Mouse (Mus musculus): ENCODE results near the gene Pygl. TPM values are rescaled to one million over a fixed set of nuclear protein-coding genes. Genes with fewer than 3 reads are reported as not detected.

Gene Pygl
- 9.2 and 9.4 TPM in 2 replicates for polyA plus RNA-seq (2014; fragmentation: Nextera tagmentation; extraction: Ambion mirVana)

DNA sequence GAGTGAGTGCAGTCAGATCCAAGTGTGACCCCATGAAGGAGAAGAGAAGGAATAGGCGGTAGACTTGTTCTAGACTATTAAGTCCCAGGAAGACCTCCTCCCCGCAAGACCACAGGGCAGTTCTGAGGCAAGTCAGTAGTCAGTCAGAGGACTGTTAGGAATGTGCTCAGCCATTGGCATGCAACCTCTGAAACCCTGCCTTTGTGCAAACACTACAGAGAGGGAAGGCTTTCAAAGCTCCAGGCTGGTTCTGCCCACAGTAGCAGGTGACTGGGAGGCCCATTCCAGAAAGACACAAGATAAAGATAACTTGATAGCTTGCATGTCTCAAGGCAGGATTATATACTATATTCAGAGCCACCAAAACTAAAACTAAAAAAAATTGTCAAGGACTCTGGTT lies at the start of gene Pygl:
Gene Pygl (minus strand): TSS at position 195 of the 400 bp plus-strand sequence.
- no peaks in the 10 kb centered on the region for H3K36me3 ChIP-seq (replicated peaks; ENCODE audit: control insufficient read depth, insufficient read depth)
- DNase-seq (ENCODE audit: low spot score) (no peak), ATAC-seq (ENCODE audit: low FRiP score) (no peak)
- no peak within 1 kb of the TSS for H3K4me2 ChIP-seq (replicated peaks)
- no peaks in the 10 kb centered on the region for H3K9me3 ChIP-seq (ENCODE audit: control insufficient read depth, low read length)
- H3K9ac ChIP-seq, result no peak within 1 kb of the TSS
- no peak within 1 kb of the TSS for H3K4me3 ChIP-seq (replicated peaks; ENCODE audit: low read length)
- no peak within 1 kb of the TSS for H3K27ac ChIP-seq
- peaks cover 7% of the 10 kb centered on the region; the same call in 1 of the 2 replicates for H3K27me3 ChIP-seq (ENCODE audit: control insufficient read depth, insufficient read depth, low read length)
- peaks cover 10% of the 10 kb centered on the region for H3K4me1 ChIP-seq (replicated peaks; ENCODE audit: control insufficient read depth, insufficient read depth, low read length)
- 81% methylated on average over 2 of the region's 2 CpGs for WGBS

DNA sequence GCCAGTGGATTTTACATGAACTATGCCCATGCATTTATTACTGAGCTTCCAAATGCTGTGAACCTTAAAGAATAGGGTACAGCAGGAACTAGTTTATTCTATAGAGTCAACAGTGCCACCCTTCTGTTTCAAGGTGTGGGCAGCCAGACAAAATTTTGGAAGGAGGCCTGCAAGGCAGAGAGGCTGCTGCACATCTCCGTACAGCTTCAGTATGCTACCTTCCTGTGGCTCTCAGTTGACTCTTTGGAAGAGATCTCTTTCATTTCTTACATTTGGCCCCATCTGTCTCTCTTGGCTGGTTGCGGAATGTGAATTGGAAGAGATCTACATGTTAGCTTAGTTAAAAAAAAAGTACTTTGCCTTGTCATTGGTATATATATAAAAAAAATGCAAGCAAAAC lies 49.6 kb upstream of the Pygl start:
- Histone ChIP-seq H3K36me3 (replicated peaks; ENCODE audit: control insufficient read depth, insufficient read depth) (peaks cover 49% of the 10 kb centered on the region), H3K27ac (no peak overlapping the region), H3K4me3 (replicated peaks; ENCODE audit: low read length) (no peak overlapping the region), H3K9me3 (ENCODE audit: control insufficient read depth, low read length) (no peaks in the 10 kb centered on the region), H3K4me2 (replicated peaks) (no peak overlapping the region), H3K9ac (no peak overlapping the region), H3K4me1 (replicated peaks; ENCODE audit: control insufficient read depth, insufficient read depth, low read length) (no peaks in the 10 kb centered on the region), H3K27me3 (ENCODE audit: control insufficient read depth, insufficient read depth, low read length) (no peaks in the 10 kb centered on the region)
- no peak for ATAC-seq (ENCODE audit: low FRiP score)
- 93% methylated on average over 2 of the region's 2 CpGs for WGBS
- DNase-seq (ENCODE audit: low spot score), result no peak

- Histone ChIP-seq H3K27ac (no peak overlapping the region), H3K9me3 (ENCODE audit: control insufficient read depth, low read length) (no peaks in the 10 kb centered on the region), H3K27me3 (ENCODE audit: control insufficient read depth, insufficient read depth, low read length) (no peaks in the 10 kb centered on the region), H3K9ac (no peak overlapping the region), H3K36me3 (replicated peaks; ENCODE audit: control insufficient read depth, insufficient read depth) (peaks cover 49% of the 10 kb centered on the region), H3K4me2 (replicated peaks) (no peak overlapping the region), H3K4me1 (replicated peaks; ENCODE audit: control insufficient read depth, insufficient read depth, low read length) (no peaks in the 10 kb centered on the region), H3K4me3 (replicated peaks; ENCODE audit: low read length) (no peak overlapping the region)
- ATAC-seq (ENCODE audit: low FRiP score) (no peak), DNase-seq (ENCODE audit: low spot score) (no peak)
- 93% methylated on average over 10 of the region's 10 CpGs for WGBS
Measured at GRCm38 (mm10) chr12:70280381-70280780, 49.1 kb upstream of the Pygl start.

DNA sequence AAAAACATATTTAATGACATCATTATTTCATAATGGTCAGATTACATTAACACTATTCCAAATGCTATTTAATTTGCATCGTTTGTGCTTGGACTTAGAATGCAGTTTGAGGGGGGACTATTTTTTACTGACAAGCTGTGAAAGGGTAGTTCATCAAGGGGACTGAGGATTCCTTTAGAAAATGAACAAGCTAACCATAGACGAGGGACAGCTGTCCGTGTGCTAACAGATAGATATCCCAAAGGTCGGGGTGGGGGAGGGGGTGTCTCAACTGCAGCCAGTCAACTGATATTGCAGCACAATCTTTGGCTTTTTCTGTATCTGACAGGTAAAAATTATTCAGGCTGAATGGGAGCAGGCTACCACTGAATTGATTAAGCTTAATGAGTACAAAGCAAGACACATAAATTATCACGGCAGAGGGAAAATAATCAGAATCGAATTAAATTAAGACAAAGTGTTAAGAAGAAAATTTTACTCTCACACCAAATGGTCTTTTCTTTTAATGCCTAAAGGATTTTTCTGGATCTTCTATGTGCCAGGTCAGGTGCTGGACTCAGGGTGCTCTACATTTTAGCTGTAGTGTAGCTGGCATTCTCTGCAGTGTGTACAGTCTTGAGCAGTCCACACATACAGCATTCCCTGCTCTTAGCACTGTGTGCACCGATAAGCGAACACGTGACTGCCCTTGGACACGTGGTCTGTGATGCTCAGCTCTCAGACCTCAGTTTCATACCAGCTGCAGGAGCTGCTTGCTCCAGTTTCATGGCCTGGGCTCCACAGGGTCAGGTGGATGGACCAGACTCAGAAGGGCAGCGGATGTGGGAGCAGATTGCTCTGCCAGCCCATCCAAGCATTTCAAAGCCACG lies 46.0 kb upstream of the Pygl start:
- no peaks in the 10 kb centered on the region for H3K4me1 ChIP-seq (replicated peaks; ENCODE audit: control insufficient read depth, insufficient read depth, low read length)
- no peaks in the 10 kb centered on the region for H3K9me3 ChIP-seq (ENCODE audit: control insufficient read depth, low read length)
- DNase-seq (ENCODE audit: low spot score), result no peak
- no peak overlapping the region for H3K4me3 ChIP-seq (replicated peaks; ENCODE audit: low read length)
- H3K9ac ChIP-seq, result no peak overlapping the region
- 63% methylated on average over 12 of the region's 12 CpGs for WGBS
- no peaks in the 10 kb centered on the region for H3K27me3 ChIP-seq (ENCODE audit: control insufficient read depth, insufficient read depth, low read length)
- ATAC-seq (ENCODE audit: low FRiP score), result no peak
- no peak overlapping the region for H3K27ac ChIP-seq
- peaks cover 44% of the 10 kb centered on the region for H3K36me3 ChIP-seq (replicated peaks; ENCODE audit: control insufficient read depth, insufficient read depth)
- no peak overlapping the region for H3K4me2 ChIP-seq (replicated peaks)

DNA sequence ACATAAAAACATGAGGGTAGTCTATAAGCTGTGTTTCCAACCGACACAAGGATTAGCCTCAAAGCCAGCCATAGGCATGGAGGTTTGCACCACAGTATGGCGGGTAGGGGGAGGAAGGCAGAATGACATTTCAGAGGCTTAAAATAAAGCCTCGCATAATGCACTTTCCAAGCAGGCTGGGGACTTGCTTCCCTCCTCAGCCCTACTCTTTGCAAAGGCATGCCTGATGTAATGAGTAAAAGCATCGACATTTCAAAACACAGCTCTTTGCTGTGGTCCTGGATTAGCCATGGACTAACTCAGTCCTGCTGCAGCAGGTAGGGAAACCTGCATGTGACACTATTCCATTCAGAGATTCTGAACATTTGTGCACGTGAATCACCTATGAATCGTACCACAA lies 38.4 kb upstream of the Pygl start:
- H3K27ac ChIP-seq, result no peak overlapping the region
- H3K4me3 ChIP-seq (replicated peaks; ENCODE audit: low read length), result no peak overlapping the region
- ATAC-seq (ENCODE audit: low FRiP score), result no peak
- WGBS, result 82% methylated on average over 6 of the region's 6 CpGs
- no peak for DNase-seq (ENCODE audit: low spot score)
- H3K9ac ChIP-seq, result no peak overlapping the region
- H3K36me3 ChIP-seq (replicated peaks; ENCODE audit: control insufficient read depth, insufficient read depth), result peaks cover 42% of the 10 kb centered on the region
- no peaks in the 10 kb centered on the region for H3K9me3 ChIP-seq (ENCODE audit: control insufficient read depth, low read length)
- no peak overlapping the region for H3K4me2 ChIP-seq (replicated peaks)
- H3K4me1 ChIP-seq (replicated peaks; ENCODE audit: control insufficient read depth, insufficient read depth, low read length), result no peaks in the 10 kb centered on the region
- H3K27me3 ChIP-seq (ENCODE audit: control insufficient read depth, insufficient read depth, low read length), result no peaks in the 10 kb centered on the region

- Histone ChIP-seq H3K27ac (no peak overlapping the region), H3K4me1 (replicated peaks; ENCODE audit: control insufficient read depth, insufficient read depth, low read length) (no peaks in the 10 kb centered on the region), H3K9ac (no peak overlapping the region), H3K27me3 (ENCODE audit: control insufficient read depth, insufficient read depth, low read length) (no peaks in the 10 kb centered on the region), H3K9me3 (ENCODE audit: control insufficient read depth, low read length) (no peaks in the 10 kb centered on the region), H3K4me2 (replicated peaks) (no peak overlapping the region), H3K4me3 (replicated peaks; ENCODE audit: low read length) (no peak overlapping the region), H3K36me3 (replicated peaks; ENCODE audit: control insufficient read depth, insufficient read depth) (peaks cover 37% of the 10 kb centered on the region)
- 89% methylated on average over 9 of the region's 9 CpGs for WGBS
- no peak for DNase-seq (ENCODE audit: low spot score)
- no peak for ATAC-seq (ENCODE audit: low FRiP score)
Measured at GRCm38 (mm10) chr12:70267314-70267713, 36.0 kb upstream of the Pygl start.

DNA sequence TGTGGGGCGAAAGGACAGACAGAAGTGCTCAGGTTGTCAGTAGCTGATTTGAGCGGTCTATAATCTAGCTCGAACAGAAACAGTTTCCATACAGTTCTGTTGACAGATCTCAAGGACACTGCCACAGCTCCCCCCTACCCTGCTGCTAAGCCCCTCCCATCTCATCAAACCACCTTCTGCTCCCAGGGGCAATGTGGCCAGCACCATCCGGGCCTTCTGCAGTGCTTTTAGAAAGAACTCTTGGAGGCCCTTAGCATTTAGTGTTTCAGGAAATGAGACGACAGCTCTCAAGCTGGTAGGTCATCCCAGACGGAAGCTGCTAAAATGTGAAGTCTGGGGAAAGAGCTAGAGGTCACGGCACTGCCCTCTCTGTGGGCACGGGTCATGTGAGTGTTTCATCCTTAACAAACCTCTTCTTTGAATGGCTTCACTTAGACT lies 35.2 kb upstream of the Pygl start:
- ATAC-seq (ENCODE audit: low FRiP score) (no peak), DNase-seq (ENCODE audit: low spot score) (no peak)
- Histone ChIP-seq H3K9ac (no peak overlapping the region), H3K9me3 (ENCODE audit: control insufficient read depth, low read length) (no peaks in the 10 kb centered on the region), H3K4me3 (replicated peaks; ENCODE audit: low read length) (no peak overlapping the region), H3K36me3 (replicated peaks; ENCODE audit: control insufficient read depth, insufficient read depth) (peaks cover 32% of the 10 kb centered on the region), H3K4me1 (replicated peaks; ENCODE audit: control insufficient read depth, insufficient read depth, low read length) (no peaks in the 10 kb centered on the region), H3K27me3 (ENCODE audit: control insufficient read depth, insufficient read depth, low read length) (no peaks in the 10 kb centered on the region), H3K27ac (no peak overlapping the region), H3K4me2 (replicated peaks) (no peak overlapping the region)
- 39% methylated on average over 8 of the region's 8 CpGs for whole genome bisulfite sequencing

DNA sequence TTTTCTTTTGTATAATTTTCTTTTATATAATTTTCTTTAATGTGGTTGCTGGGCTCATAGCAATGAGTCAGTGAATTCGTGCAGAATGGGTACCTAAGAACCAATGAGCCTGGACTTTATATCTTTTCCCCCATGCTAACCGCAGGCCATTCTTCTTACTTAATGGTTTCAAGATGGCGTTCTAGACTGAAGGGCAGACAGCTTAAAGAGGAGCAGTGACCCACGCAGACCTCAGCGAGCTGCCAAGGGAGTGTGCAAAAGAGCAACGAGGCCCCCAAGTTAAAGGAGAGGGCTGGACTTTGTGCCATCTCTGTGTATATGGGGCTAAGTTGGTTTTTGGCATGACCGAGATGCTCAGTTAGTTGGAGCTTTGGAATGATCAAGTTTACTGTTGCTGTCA lies 32.4 kb upstream of the Pygl start:
- WGBS, result 18% methylated on average over 7 of the region's 7 CpGs

DNA sequence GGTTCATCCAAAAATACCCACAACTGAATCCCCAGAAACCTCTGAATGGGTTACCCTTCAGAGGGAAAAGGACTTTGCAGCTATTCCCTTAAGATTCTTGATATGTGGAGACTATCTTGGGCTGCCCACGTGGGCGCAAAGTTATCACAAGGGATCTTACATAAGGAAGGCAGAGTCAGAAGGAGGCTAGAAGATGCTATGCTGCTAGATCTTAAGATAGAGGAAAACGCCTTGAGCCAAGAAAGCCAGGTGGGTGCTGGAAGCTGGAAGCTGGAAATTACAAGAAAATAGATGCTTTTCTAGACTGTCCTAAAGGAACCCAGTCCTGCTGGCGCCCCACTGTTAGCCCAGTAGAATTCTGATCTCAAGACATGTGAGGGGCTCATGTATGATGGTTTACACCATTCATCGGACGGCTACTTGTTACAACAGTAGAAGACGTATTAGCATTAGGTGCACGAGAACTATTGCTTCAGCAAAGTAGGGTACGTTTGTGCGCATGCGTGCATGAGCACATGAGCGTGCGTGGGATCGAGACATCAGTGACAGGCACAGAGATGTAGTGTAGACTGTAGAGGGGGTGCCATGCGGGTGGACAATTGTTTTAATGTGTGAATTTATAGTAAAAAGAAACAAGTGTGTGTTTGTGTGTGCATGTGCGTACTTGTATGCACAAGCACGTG lies 31.1 kb upstream of the Pygl start:
- Histone ChIP-seq H3K9me3 (ENCODE audit: control insufficient read depth, low read length) (no peaks in the 10 kb centered on the region), H3K9ac (no peak overlapping the region), H3K27me3 (ENCODE audit: control insufficient read depth, insufficient read depth, low read length) (no peaks in the 10 kb centered on the region), H3K4me1 (replicated peaks; ENCODE audit: control insufficient read depth, insufficient read depth, low read length) (no peaks in the 10 kb centered on the region), H3K36me3 (replicated peaks; ENCODE audit: control insufficient read depth, insufficient read depth) (peaks cover 25% of the 10 kb centered on the region), H3K4me3 (replicated peaks; ENCODE audit: low read length) (no peak overlapping the region), H3K27ac (no peak overlapping the region), H3K4me2 (replicated peaks) (no peak overlapping the region)
- 95% methylated on average over 17 of the region's 17 CpGs for WGBS
- no peak for DNase-seq (ENCODE audit: low spot score)
- no peak for ATAC-seq (ENCODE audit: low FRiP score)

More for the DNA sequence above, 32.4 kb upstream of the Pygl start:
- H3K27me3 ChIP-seq (ENCODE audit: control insufficient read depth, insufficient read depth, low read length), result no peaks in the 10 kb centered on the region
- no peak overlapping the region for H3K9ac ChIP-seq
- no peaks in the 10 kb centered on the region for H3K9me3 ChIP-seq (ENCODE audit: control insufficient read depth, low read length)
- H3K4me3 ChIP-seq (replicated peaks; ENCODE audit: low read length), result no peak overlapping the region
- no peak for DNase-seq (ENCODE audit: low spot score)
- H3K4me2 ChIP-seq (replicated peaks), result no peak overlapping the region
- peaks cover 35% of the 10 kb centered on the region for H3K36me3 ChIP-seq (replicated peaks; ENCODE audit: control insufficient read depth, insufficient read depth)
- no peaks in the 10 kb centered on the region for H3K4me1 ChIP-seq (replicated peaks; ENCODE audit: control insufficient read depth, insufficient read depth, low read length)
- no peak for ATAC-seq (ENCODE audit: low FRiP score)
- no peak overlapping the region for H3K27ac ChIP-seq

All from hindbrain, embryonic 14.5 days (tissue).